Mouse (Mus musculus): ENCODE data around the gene March1. TPM values are rescaled to one million over a fixed set of nuclear protein-coding genes. Genes with fewer than 3 reads are reported as not detected.
"Not testable (repeated sequence)": the region's sequence is repeated elsewhere in the genome, so short reads cannot be mapped to it uniquely, and the experiment has no call there.

March1 gene
- polyA plus RNA-seq, 1 experiment, result 0.12 TPM

DNA sequence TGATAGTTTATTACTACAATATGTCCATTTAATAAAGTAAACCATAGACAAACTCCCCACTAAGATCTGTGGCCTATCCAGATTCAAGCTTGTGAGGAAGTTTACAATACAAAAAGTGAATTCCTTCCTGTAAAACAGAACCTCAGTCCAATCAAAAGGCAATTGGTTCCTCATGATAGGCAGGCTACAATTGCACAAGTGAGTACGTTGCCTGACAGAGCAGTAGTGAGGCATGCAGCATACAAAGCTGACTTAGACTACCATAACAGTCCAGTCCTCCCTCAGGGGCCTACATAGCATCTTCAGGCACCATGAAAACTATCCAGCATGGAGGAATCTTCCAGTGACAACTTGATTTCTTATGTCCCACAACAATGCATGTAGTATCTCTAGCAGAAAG lies 782.4 kb downstream of the March1 start:
- no peak overlapping the region for H3K27ac ChIP-seq (ENCODE audit: insufficient read depth, low read length)
- TF ChIP-seq POLR2A (IDR thresholded peaks at IDR 0.05; ENCODE audit: low read depth, low read length) (no peak), CTCF (IDR thresholded peaks at IDR 0.05; ENCODE audit: borderline replicate concordance, insufficient read depth, low read length) (no peak)
- no peak overlapping the region for H3K4me3 ChIP-seq (ENCODE audit: insufficient read depth, low read length)
- no peaks in the 10 kb centered on the region for H3K4me1 ChIP-seq (ENCODE audit: control insufficient read depth, insufficient read depth, low read length)

GRCm38 (mm10) chr8:66404711-66405414 lies 787.2 kb downstream of the March1 start:
- Histone ChIP-seq H3K4me1 (ENCODE audit: control insufficient read depth, insufficient read depth, low read length) (no peaks in the 10 kb centered on the region), H3K27ac (ENCODE audit: insufficient read depth, low read length) (no peak overlapping the region), H3K4me3 (ENCODE audit: insufficient read depth, low read length) (no peak overlapping the region)
- TF ChIP-seq POLR2A (IDR thresholded peaks at IDR 0.05; ENCODE audit: low read depth, low read length), result no peak
- no peak for TF ChIP-seq CTCF (IDR thresholded peaks at IDR 0.05; ENCODE audit: borderline replicate concordance, insufficient read depth, low read length)

DNA sequence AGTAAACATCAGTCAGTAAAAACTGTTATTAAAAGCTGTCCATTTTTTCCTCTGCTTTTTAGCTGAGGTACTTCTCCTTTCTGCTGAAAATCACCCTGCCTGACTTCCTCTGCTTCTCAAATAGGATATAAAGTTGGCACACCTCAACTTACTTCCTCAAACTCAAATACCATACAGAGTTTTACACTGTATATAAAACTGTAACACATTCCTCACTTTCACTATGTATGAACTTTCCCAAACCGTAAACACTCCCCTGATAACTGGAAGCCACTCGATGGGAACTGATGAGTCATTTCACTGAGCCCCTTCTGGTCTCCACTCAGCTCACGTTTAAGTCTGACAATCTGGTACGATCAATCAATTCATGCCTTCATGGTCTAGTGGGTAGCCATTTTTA lies 788.1 kb downstream of the March1 start:
- not testable (repeated sequence) for H3K4me3 ChIP-seq (ENCODE audit: insufficient read depth, low read length); H3K27ac ChIP-seq (ENCODE audit: insufficient read depth, low read length); H3K4me1 ChIP-seq (ENCODE audit: control insufficient read depth, insufficient read depth, low read length)

DNA sequence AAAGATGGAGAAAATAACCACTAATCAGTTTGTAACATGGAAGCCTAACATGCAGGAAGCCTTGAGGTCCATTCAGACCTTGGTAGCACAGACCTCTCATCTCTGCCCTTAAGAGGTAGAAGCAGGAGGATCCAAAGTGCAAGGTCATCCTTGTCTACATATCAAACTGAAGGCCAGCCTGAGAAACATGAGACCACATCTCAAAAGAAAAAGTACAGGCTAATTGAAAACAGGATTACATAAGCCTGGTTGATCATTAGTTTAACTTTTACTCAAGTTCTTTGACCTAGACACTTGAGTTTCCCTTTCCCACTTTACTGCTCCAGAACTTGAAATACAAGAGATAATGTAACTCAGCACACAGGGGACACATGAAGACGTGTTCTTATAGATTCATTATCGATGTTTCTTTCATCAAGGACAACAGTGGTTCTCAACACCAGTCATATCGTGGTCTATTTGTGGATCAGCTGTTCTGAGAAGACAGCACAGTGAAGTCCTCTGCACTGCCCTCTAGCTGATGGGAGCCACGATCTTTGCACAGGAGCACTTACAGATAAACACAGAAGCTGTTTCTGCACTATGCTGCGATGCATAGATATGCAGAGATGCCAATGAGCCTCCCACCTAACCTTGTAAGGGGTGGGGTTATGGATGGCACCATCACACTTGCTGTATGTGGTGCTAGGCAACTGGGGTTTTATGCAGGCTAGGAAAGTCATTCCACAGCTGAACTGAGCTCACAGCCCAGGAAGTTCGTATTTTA lies 789.1 kb downstream of the March1 start:
- TF ChIP-seq CTCF (IDR thresholded peaks at IDR 0.05; ENCODE audit: borderline replicate concordance, insufficient read depth, low read length) (no peak), POLR2A (IDR thresholded peaks at IDR 0.05; ENCODE audit: low read depth, low read length) (no peak)
- no peak overlapping the region for H3K4me3 ChIP-seq (ENCODE audit: insufficient read depth, low read length)
- H3K4me1 ChIP-seq (ENCODE audit: control insufficient read depth, insufficient read depth, low read length), result no peaks in the 10 kb centered on the region
- no peak overlapping the region for H3K27ac ChIP-seq (ENCODE audit: insufficient read depth, low read length)

DNA sequence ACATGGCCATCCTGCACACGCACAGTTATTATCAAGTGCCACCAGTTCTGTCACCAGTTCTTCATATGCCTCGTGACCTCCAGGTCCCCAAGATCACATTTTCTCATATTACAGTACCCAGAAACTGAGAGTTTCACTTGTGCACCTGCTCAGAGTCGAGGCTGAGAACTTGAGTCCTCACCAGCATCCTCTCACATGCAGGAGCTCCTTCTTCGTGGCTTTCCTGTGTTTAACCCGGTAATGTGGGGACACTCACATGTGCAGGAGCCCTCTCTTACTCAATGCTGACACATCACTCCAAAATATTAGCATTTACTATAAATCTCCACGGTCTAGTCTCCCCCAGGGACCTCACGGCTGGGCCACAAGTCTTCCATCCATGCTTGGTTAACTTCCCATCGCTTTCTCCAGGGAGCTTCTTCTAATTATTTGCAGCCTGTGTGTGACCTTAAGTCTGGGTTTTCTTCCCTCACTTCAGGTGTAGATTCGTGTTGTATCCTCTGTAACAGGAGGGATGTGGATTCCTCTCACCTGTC lies 792.4 kb downstream of the March1 start:
- no peak overlapping the region for H3K27ac ChIP-seq (ENCODE audit: insufficient read depth, low read length)
- TF ChIP-seq POLR2A (IDR thresholded peaks at IDR 0.05; ENCODE audit: low read depth, low read length) (no peak), CTCF (IDR thresholded peaks at IDR 0.05; ENCODE audit: borderline replicate concordance, insufficient read depth, low read length) (no peak)
- H3K4me3 ChIP-seq (ENCODE audit: insufficient read depth, low read length), result no peak overlapping the region
- no peaks in the 10 kb centered on the region for H3K4me1 ChIP-seq (ENCODE audit: control insufficient read depth, insufficient read depth, low read length)

- H3K27ac ChIP-seq (ENCODE audit: insufficient read depth, low read length), result no peak overlapping the region
- no peaks in the 10 kb centered on the region for H3K4me1 ChIP-seq (ENCODE audit: control insufficient read depth, insufficient read depth, low read length)
- TF ChIP-seq POLR2A (IDR thresholded peaks at IDR 0.05; ENCODE audit: low read depth, low read length), result no peak
- TF ChIP-seq CTCF (IDR thresholded peaks at IDR 0.05; ENCODE audit: borderline replicate concordance, insufficient read depth, low read length), result no peak
- no peak overlapping the region for H3K4me3 ChIP-seq (ENCODE audit: insufficient read depth, low read length)
These were observed 795.4 kb downstream of the March1 start for GRCm38 (mm10) chr8:66413101-66413500.

DNA sequence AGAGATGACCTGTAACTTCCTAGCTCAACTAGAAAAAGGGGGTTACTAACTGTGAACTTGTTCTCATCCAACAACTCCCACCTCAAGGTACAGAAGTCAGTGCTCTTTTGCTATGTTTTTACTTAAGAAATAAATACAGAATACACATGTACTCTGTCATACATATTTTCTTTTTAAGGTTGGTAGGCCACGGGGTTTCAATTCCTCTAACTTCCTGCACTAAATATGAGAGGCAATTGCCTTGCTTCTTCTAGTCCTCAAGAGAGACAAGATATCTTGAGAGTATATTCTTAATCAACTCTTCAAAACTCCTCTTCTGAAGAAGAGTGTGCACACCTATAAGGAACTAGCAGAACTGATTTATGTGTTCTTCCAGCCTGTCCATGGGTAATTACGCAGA lies 797.5 kb downstream of the March1 start:
- TF ChIP-seq POLR2A (IDR thresholded peaks at IDR 0.05; ENCODE audit: low read depth, low read length) (no peak), CTCF (IDR thresholded peaks at IDR 0.05; ENCODE audit: borderline replicate concordance, insufficient read depth, low read length) (no peak)
- Histone ChIP-seq H3K27ac (ENCODE audit: insufficient read depth, low read length) (no peak overlapping the region), H3K4me1 (ENCODE audit: control insufficient read depth, insufficient read depth, low read length) (no peaks in the 10 kb centered on the region), H3K4me3 (ENCODE audit: insufficient read depth, low read length) (no peak overlapping the region)

DNA sequence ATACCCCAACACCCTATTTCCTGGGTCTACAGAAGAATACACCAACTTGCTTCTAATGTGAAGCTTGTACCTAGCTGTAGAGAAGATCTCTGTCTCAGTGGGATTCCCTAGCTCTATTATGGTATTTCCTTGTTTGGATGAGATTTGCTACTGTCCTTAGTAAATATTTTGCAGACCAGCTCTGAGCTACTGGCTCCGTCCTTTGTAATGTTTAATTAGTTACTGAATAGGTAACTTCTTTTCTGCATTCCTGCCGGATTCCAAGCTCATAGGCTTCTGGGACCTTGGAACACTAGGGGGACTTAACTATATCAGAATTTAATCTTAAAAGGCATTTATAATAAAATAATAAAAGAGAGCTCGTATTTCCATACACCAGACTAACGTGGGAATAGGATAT lies 799.9 kb downstream of the March1 start:
- not testable (repeated sequence) for H3K4me1 ChIP-seq (ENCODE audit: control insufficient read depth, insufficient read depth, low read length); H3K4me3 ChIP-seq (ENCODE audit: insufficient read depth, low read length); H3K27ac ChIP-seq (ENCODE audit: insufficient read depth, low read length)

DNA sequence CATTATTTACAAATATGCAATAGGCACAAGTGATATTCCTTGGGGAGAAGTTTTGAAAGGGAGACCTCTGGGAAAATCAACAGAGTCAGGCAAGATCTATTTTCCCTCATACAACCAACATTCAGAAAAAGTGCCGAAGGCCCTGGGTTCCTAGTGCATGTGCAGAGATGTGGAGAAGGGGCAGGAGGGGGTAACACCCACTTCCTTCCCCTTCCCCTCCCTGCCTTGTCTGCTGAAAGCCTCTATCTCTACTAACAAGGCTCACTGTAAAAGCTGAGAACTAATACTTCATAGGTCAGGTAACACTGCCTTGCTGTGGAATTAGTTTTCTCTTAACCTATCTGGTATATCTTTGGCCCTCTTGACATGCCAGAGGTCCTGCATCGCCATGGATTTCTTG lies 812.9 kb downstream of the March1 start:
- Histone ChIP-seq H3K27ac (ENCODE audit: insufficient read depth, low read length) (no peak overlapping the region), H3K4me3 (ENCODE audit: insufficient read depth, low read length) (no peak overlapping the region), H3K4me1 (ENCODE audit: control insufficient read depth, insufficient read depth, low read length) (no peaks in the 10 kb centered on the region)
- TF ChIP-seq POLR2A (IDR thresholded peaks at IDR 0.05; ENCODE audit: low read depth, low read length) (no peak), CTCF (IDR thresholded peaks at IDR 0.05; ENCODE audit: borderline replicate concordance, insufficient read depth, low read length) (no peak)

DNA sequence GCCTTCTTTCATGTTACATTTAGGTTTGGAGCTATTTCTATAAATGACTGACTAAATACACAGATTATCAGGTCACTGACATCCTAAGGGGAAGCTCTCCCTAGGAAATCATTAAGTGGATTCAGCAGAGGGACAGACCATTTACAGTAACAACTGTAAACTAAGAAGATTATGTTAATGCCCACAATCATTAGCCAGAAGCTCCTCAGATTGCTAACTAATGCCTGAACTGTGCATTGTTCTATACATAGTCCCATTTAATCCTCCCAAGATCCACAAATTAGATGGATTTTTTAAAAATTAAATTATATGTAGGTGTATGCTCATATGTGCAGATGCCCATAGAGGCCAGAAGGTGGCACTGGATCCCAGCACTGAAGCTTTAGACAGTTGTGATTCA lies 815.9 kb downstream of the March1 start:
- no peak for TF ChIP-seq POLR2A (IDR thresholded peaks at IDR 0.05; ENCODE audit: low read depth, low read length)
- no peak for TF ChIP-seq CTCF (IDR thresholded peaks at IDR 0.05; ENCODE audit: borderline replicate concordance, insufficient read depth, low read length)

More for the DNA sequence above, 815.9 kb downstream of the March1 start:
- Histone ChIP-seq H3K27ac (ENCODE audit: insufficient read depth, low read length) (no peak overlapping the region), H3K4me1 (ENCODE audit: control insufficient read depth, insufficient read depth, low read length) (no peaks in the 10 kb centered on the region), H3K4me3 (ENCODE audit: insufficient read depth, low read length) (no peak overlapping the region)

All from embryonic fibroblast, embryonic 13.5 days (primary cell).